Mouse (Mus musculus) MEL (cell line): ENCODE results near the gene Treh. TPM values are rescaled to one million over a fixed set of nuclear protein-coding genes. Genes with fewer than 3 reads are reported as not detected.
A peak's percentile ranks its signal among the peaks of the same experiment; 100 is the strongest.

Experiments
- DNase-seq: peaks from one replicate; pipeline ENCODE4 v3.0.0; 2011; ENCODE audit warnings: low read depth, low spot score
- H3K27ac ChIP-seq: 2 replicates; pipeline ENCODE4 v1.5.1; 2012; ENCODE audit warnings: low read depth, mild to moderate bottlenecking, control low read depth, low read length, moderate library complexity; ENCODE audit not compliant: control insufficient read depth
- H3K27me3 ChIP-seq, 2 experiments: fragments of 150-350 bp in 1 of 2; sonication (generic) in 1 of 2; 2 replicates each; pipeline ENCODE4 v1.6.1; 2012; ENCODE audit warnings: low read length in 2 of 2, mild to moderate bottlenecking in 2 of 2, improper control_type of control experiment in 1 of 2, moderate library complexity in 1 of 2; ENCODE audit not compliant: insufficient read depth in 2 of 2, control insufficient read depth in 1 of 2
- H3K36me3 ChIP-seq, 2 experiments: 2 replicates each; pipeline ENCODE4 v1.6.1; 2012 to 2014; ENCODE audit warnings: low read length in 2 of 2, improper control_type of control experiment in 1 of 2, inconsistent platforms in 1 of 2, mild to moderate bottlenecking in 1 of 2; ENCODE audit not compliant: insufficient read depth in 2 of 2, control insufficient read depth in 1 of 2
- H3K4me1 ChIP-seq, 2 experiments: fragments of 150-350 bp in 1 of 2; sonication (generic) in 1 of 2; 2 replicates each; pipeline ENCODE4 v1.6.1; 2012; ENCODE audit warnings: low read length in 2 of 2, improper control_type of control experiment in 1 of 2, mild to moderate bottlenecking in 1 of 2; ENCODE audit not compliant: insufficient read depth in 2 of 2, control insufficient read depth in 1 of 2
- H3K4me3 ChIP-seq, 2 experiments: fragments of 150-350 bp in 1 of 2; sonication (generic) in 1 of 2; 2 replicates each; pipeline ENCODE4 v1.5.1; 2012; ENCODE audit warnings: low read depth in 2 of 2, low read length in 2 of 2, mild to moderate bottlenecking in 2 of 2, moderate library complexity in 2 of 2, control low read depth in 1 of 2, improper control_type of control experiment in 1 of 2; ENCODE audit not compliant: control insufficient read depth in 1 of 2, insufficient read depth in 1 of 2
- H3K79me2 ChIP-seq: 2 replicates; pipeline ENCODE4 v1.6.1; 2012; ENCODE audit warnings: mild to moderate bottlenecking, low read length, moderate library complexity; ENCODE audit not compliant: control insufficient read depth, poor library complexity, insufficient read depth
- H3K9ac ChIP-seq: 2 replicates; pipeline ENCODE4 v1.6.1; 2012; ENCODE audit warnings: low read depth, mild to moderate bottlenecking, control low read depth, low read length, moderate library complexity; ENCODE audit not compliant: control insufficient read depth, poor library complexity, severe bottlenecking
- H3K9me3 ChIP-seq: fragments of 150-350 bp; sonication (generic); replicated peaks from 2 replicates; pipeline ENCODE4 v1.6.1; 2012; ENCODE audit warnings: mild to moderate bottlenecking, low read length, improper control_type of control experiment, moderate library complexity; ENCODE audit not compliant: insufficient read depth
- CHD1 ChIP-seq: IDR thresholded peaks from 2 replicates; pipeline ENCODE4 v1.6.1; 2012; ENCODE audit warnings: low read depth, mild to moderate bottlenecking, inconsistent platforms, low read length, improper control_type of control experiment
- CTCF ChIP-seq, 3 experiments: IDR thresholded peaks in 2 of 3; conservative IDR thresholded peaks in 1 of 3; 2 replicates each; pipeline ENCODE4 v1.5.1; 2011 to 2012; ENCODE audit warnings: low read length in 3 of 3, low read depth in 2 of 3, mild to moderate bottlenecking in 2 of 3, improper control_type of control experiment in 1 of 3, inconsistent platforms in 1 of 3, mixed read lengths in 1 of 3, moderate library complexity in 1 of 3; ENCODE audit not compliant: control insufficient read depth in 1 of 3, insufficient read depth in 1 of 3, poor library complexity in 1 of 3, severe bottlenecking in 1 of 3
- E2F4 ChIP-seq: IDR thresholded peaks from 2 replicates; pipeline ENCODE4 v1.6.1; 2011; ENCODE audit warnings: low read depth, low read length, improper control_type of control experiment, borderline replicate concordance
- GABPA ChIP-seq: IDR thresholded peaks from 2 replicates; pipeline ENCODE4 v1.6.1; 2012; ENCODE audit warnings: low read depth, mild to moderate bottlenecking, inconsistent platforms, low read length, improper control_type of control experiment, moderate library complexity
- MAX ChIP-seq: IDR thresholded peaks from 2 replicates; pipeline ENCODE4 v1.6.1; 2011; ENCODE audit warnings: low read length, improper control_type of control experiment
- MAZ ChIP-seq: IDR thresholded peaks from 2 replicates; pipeline ENCODE4 v1.6.1; 2012; ENCODE audit warnings: low read depth, mild to moderate bottlenecking, inconsistent platforms, low read length, improper control_type of control experiment
- MEF2A ChIP-seq: IDR thresholded peaks from 2 replicates; pipeline ENCODE4 v1.6.1; 2014; ENCODE audit warnings: low read depth, mild to moderate bottlenecking, inconsistent platforms, low read length, improper control_type of control experiment; ENCODE audit not compliant: poor library complexity, insufficient replicate concordance, severe bottlenecking; ENCODE audit errors: extremely low read depth
- NRF1 ChIP-seq: IDR thresholded peaks from 2 replicates; pipeline ENCODE4 v1.6.1; 2014; ENCODE audit warnings: low read depth, mild to moderate bottlenecking, inconsistent platforms, low read length, improper control_type of control experiment, moderate library complexity; ENCODE audit not compliant: poor library complexity, insufficient read depth, severe bottlenecking
- POLR2AphosphoS5 ChIP-seq: IDR thresholded peaks from 2 replicates; pipeline ENCODE4 v1.6.1; 2012; ENCODE audit warnings: low read depth, borderline replicate concordance, mild to moderate bottlenecking, inconsistent platforms, low read length, moderate library complexity, mixed read lengths
- RAD21 ChIP-seq: IDR thresholded peaks from 2 replicates; pipeline ENCODE4 v1.6.1; 2011; ENCODE audit warnings: mild to moderate bottlenecking, low read depth, low read length, improper control_type of control experiment
- SMC3 ChIP-seq: IDR thresholded peaks from 2 replicates; pipeline ENCODE4 v1.6.1; 2011; ENCODE audit warnings: low read depth, low read length, improper control_type of control experiment
- TAL1 ChIP-seq: IDR thresholded peaks from 2 replicates; pipeline ENCODE4 v1.6.1; 2012; ENCODE audit warnings: mild to moderate bottlenecking, inconsistent platforms, low read length, moderate library complexity, mixed read lengths
- TCF12 ChIP-seq: IDR thresholded peaks from 2 replicates; pipeline ENCODE4 v1.6.1; 2014; ENCODE audit warnings: low read depth, mild to moderate bottlenecking, inconsistent platforms, low read length, improper control_type of control experiment, moderate library complexity
- UBTF ChIP-seq: IDR thresholded peaks from 2 replicates; pipeline ENCODE4 v1.6.1; 2012; ENCODE audit warnings: low read depth, mild to moderate bottlenecking, inconsistent platforms, low read length, improper control_type of control experiment, moderate library complexity, borderline replicate concordance; ENCODE audit not compliant: insufficient read depth
- USF1 ChIP-seq: IDR thresholded peaks from 2 replicates; pipeline ENCODE4 v1.6.1; 2014; ENCODE audit warnings: low read depth, mild to moderate bottlenecking, inconsistent platforms, low read length, improper control_type of control experiment, moderate library complexity
- ZMIZ1 ChIP-seq: IDR thresholded peaks from 2 replicates; pipeline ENCODE4 v1.6.1; 2012; ENCODE audit warnings: low read depth, mild to moderate bottlenecking, inconsistent platforms, low read length, improper control_type of control experiment, moderate library complexity
- ZNF384 ChIP-seq: IDR thresholded peaks from 2 replicates; pipeline ENCODE4 v1.6.1; 2012; ENCODE audit warnings: low read depth, mild to moderate bottlenecking, inconsistent platforms, low read length, improper control_type of control experiment
- polyA plus RNA-seq, 2 experiments: library from polyadenylated mRNA; stranded (reverse) in 1 of 2; unstranded in 1 of 2; fragments of >175 nt in 1 of 2; fragments of >200 nt in 1 of 2; gene quantifications; 2 replicates each; pipeline versions ENCODE4 v1.2.1 to v1.2.4; 2012; ENCODE audit warnings: low replicate concordance in 2 of 2, low read depth in 1 of 2; ENCODE audit not compliant: insufficient read length in 2 of 2, insufficient read depth in 1 of 2, missing spikeins in 1 of 2
- total RNA-seq: library from RNA; depleted of rRNA; stranded (reverse); fragments of 300-350 nt; gene quantifications from 2 replicates; pipeline ENCODE4 v1.2.3, GENCODE M21; 2012

The Treh gene
- total and polyA plus RNA-seq, 3 experiments = not detected

DNA sequence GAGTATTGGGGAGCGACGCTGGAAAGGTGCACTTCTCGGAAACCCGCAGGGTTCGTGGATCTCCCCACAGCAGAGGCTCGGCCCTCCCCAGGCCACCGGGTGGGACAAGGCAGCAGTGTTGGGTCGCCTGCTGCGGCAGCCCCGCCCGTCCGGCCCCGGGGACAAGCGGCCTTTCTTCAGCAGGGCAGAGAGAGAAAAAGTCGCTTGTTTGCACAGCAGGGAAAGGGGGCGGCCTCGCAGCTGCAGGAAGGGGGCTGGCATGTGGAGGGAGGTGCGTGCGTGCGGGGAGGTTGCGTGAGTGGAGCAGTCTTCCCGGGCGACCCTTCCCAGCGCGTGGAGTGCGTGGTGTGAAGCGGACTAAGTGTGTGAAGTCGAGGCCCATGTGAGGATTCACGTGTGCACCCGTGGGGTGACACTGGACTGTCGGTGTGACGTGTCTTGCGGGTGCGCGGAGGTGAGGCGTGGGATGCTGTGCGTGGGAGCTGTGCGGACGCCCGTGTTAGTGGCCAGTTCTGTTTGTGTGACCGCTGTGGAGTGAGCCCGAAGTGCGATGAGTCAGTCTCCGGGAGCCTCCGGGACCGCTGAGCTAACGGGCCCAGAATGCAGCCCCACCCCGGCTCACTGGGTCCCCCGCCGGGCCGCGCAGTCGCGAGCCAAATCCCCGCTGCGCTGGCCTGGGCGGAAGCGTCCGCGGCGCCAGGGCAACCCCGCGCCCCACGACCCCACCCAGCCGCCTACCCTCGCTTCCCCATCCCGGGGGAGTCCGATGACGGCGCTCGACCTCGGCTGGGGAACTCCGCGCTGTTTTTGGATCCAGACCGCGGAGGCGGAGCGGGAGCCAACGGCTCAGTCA, 60.9 kb downstream of the Treh start:
- peak; percentile 46 for DNase-seq
- peak overlapping the region; percentile 52 for H3K27ac ChIP-seq
- H3K9me3 ChIP-seq = no peaks in the 10 kb centered on the region
- peak overlapping the region; percentile 41 to 57 for H3K4me3 ChIP-seq
- TF ChIP-seq CHD1 = no peak
- no peak for TF ChIP-seq GABPA
- TF ChIP-seq UBTF = 0 out of 2 replicates have a peak, but pooled peaks have one; percentile 52
- TF ChIP-seq USF1 = 0 out of 2 replicates have a peak, but pooled peaks have one; percentile 4
- TF ChIP-seq NRF1 = peak; percentile 47; the same call in 1 of the 2 replicates
- peak; percentile 45; the same call in 1 of the 2 replicates for TF ChIP-seq MAX
- TF ChIP-seq ZMIZ1 = no peak
- peaks cover 0 to 11% of the 10 kb centered on the region in 2 experiments; a peak in 2 of 4 replicates for H3K36me3 ChIP-seq
- peak overlapping the region; percentile 54 for H3K9ac ChIP-seq
- H3K4me1 ChIP-seq = peaks cover 11 to 17% of the 10 kb centered on the region in 2 experiments
- H3K27me3 ChIP-seq = no peaks in the 10 kb centered on the region
- no peaks in the 10 kb centered on the region for H3K79me2 ChIP-seq

DNA sequence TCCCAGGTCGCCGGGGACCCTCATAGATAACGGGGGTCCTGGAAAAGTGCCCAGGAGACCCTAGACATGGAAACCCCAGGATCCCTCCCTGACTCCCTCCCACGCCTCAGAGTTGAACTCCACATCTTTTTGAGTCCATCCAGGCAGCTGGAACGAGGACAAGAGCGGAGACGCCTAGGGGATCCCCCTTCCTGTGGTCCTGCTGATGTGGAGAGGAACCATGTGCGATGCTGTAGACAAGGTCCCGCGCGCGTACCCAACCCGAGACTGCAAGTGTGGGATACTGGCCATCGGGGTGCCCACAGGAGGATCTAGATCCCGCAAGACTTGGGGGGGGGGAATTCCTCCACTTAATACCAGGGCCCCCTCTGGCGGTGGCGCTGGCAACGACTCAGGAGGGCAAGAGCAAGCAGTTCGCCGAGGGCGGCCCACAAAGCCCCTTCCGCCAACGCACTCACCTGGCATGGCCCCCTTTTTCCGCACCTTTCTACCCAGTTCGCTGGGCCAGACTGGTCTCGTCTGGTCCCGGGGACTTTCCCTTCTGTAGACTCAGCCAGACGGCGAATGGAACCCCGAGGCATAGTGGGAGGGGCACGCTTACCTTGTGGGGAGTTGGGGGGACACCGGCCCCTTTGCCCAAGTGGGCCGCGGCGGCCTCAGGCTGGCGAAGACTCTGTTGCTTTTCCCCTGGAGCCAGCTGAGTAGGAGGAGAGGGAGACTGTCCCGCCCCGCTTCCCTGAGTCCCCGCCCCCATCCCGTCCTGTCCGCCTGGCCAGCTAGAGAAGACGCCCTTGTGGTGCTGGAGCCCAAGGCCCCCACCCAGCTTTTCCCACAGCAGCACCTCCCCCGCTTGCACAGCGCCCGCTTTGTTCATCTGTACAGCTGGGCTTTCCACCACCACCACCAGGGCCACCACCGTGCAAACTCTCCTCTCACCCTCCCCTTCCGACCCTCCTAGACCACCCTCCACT, 61.8 kb downstream of the Treh start, which contains the start of gene Phldb1:
TSS of gene Phldb1 (minus strand) at position 675 of the 971 bp plus-strand sequence.
- peak; percentile 45 for DNase-seq
- Histone ChIP-seq H3K9me3 (no peaks in the 10 kb centered on the region), H3K4me3 (peak within 1 kb of the TSS; percentile 41 to 57), H3K4me1 (peaks cover 11 to 17% of the 10 kb centered on the region in 2 experiments), H3K79me2 (no peaks in the 10 kb centered on the region), H3K27me3 (no peaks in the 10 kb centered on the region), H3K9ac (peak within 1 kb of the TSS; percentile 54), H3K27ac (no peak within 1 kb of the TSS), H3K36me3 (peaks cover 0 to 11% of the 10 kb centered on the region in 2 experiments; a peak in 2 of 4 replicates)
- TF ChIP-seq SMC3 (peak; percentile 35), GABPA (no peak), CTCF (IDR thresholded peaks at IDR 0.05 in 2 of 3, conservative IDR thresholded peaks at IDR 0.05 in 1 of 3; ENCODE audit: control insufficient read depth in 1 of 3, insufficient read depth in 1 of 3, low read depth in 2 of 3, low read length in 3 of 3, poor library complexity in 1 of 3, severe bottlenecking in 1 of 3) (peak in 2 of 3 experiments; percentile 45 to 65; a peak in 5 of 6 replicates), ZNF384 (no peak), E2F4 (no peak), TAL1 (no peak), RAD21 (peak; percentile 16), MAZ (0 out of 2 replicates have a peak, but pooled peaks have one; percentile 39), MEF2A (no peak), POLR2AphosphoS5 (no peak), TCF12 (no peak)
